Mouse (Mus musculus) frontal cortex, postnatal 25 days (tissue): Measurements from ENCODE around the gene Cel.

ENCODE experiments used
- DNase-seq, 2 experiments: peaks; one replicate each; pipeline ENCODE4 v3.0.0; 2022; ENCODE audit warnings: low spot score in 2 of 2

Gene Cel

GRCm38 (mm10) chr2:28537995-28538816 lies 25.0 kb downstream of the Cel start:
- no peak for DNase-seq

DNA sequence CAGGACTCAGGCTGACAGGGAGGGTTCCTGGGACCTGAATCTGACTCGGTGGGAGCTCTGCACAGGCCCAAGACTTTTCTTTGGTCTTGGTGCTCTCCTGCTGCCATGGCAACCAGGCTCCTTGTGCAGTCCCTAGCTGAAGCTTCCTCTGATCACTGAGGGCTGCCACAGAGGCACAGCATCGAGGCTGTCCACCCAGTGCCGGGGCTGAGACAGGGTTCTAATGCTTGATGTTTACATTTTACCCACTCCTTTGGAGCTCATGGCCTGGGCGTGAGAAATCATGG lies 25.6 kb downstream of the Cel start:
- DNase-seq, result no peak

DNA sequence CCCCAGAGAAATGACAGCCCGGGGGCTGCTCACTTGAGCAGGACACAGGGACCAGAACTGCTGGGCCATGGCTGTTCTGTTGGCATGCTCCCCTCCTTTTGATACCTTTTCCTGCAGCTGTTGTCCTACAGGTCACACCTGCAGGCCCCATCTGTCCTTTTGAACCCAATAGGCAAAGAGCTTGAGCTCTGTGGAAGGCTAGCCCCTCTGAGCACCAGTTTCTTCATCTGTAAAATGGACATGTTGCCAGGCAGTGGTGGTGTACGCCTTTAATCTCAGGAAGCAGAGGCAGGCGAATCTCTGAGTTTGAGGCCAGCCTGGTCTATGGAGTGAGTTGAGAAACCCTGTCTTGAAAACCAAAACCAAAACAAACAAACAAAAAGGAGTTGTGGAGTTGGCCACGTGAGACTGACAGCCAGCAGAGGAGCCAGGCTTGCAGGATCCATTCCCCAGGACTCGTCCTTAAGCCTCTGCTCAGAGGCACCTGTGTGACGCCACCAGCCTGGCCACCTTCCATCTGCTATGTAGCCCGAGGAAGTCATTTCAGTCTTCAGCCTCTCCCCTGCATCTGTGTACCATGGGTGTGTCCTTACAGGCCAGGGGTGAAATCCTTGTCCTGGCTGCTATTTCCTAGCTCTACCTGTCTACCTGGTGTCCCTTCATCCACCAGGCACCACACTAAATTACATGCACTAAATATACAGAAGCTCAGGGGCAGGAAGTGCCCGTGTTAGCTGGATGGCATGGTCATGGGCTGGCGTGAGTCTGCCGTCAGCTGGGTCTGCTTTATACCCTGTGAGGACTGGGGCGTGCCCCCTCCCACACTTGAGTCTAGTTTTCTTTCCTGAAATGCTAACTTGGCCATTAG lies 26.2 kb downstream of the Cel start:
- no peak for DNase-seq

- DNase-seq, result no peak
These were observed 27.0 kb downstream of the Cel start for GRCm38 (mm10) chr2:28536166-28536565.

GRCm38 (mm10) chr2:28535650-28536049 lies 27.6 kb downstream of the Cel start:
- DNase-seq, result no peak

DNA sequence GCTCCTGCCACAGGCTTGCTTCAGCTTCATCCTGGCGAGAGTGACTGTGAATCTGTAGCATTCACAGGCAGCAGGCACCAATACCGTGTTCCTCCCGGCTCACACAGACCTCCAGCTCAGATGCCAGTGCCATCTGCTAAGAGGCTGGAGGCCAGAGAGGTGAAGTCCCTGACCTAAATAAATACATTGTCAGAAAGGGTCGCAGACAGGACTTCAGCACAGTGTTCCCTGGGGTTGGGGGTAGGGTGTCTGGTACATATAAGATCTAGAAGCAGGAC lies 28.0 kb downstream of the Cel start:
- DNase-seq, result no peak

DNA sequence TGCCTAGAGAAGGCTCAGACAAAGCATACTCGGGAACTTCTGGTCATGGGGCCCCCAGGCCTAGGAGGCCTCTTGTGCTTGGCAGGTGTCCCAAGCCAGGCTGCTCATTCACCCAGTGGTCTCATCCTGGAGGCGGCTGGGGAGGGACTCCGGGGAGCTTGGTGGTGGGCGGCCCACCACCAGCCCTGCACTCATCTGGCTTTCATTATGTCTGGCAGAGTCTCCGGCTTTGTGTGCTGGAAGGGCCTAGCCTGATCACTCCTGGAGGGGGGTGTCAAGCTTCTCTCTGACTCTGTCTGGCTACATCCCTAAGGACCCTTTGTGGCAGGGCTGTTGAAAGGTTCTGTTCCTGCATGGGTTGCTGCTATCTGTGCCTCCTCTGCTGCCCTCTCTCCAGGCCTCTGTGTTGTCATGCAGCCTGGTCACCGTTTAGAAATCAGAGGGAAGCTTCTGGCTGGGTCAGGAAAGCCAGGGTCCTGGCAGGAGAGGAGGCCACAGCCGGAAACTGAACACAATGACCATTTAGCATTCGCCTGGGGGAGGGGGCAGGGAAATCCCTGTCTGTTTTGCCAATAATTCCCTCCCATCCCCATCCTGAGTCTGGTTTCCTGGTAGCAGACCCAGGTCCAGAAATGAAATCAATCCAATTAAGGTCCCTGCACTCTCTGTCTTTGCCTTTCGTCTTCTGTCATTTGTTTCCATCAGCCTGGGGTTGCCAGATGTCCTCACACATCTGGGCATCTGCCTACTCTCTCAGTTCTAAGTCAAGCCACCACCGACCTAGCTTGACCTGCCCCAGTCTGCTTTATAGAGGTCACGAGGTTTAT lies 28.6 kb downstream of the Cel start:
- no peak for DNase-seq

DNA sequence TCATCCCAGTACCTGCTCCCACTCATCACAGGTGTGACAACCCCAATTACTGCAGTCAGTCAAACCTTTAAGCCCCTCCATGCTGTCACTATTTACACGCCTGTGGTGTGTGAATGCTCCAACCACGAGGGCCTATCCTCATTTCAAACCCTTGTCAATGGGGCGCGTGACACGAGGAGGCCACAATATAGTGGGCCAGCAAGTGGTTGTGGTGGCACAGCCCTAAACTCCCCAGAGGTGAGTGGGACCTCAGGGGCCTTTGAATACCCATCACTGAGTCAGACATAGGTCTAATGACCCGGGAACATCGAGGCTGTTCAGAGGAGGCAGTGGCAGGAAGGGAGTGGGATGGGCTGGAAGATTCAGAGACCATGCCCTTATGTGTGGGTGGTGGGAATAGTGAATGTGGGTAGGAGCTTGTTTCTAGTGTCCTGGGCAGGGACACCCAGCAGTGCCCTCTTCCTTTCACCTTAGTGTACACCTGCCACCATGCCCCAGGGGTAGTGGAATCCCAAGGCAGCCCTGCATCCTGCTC lies 29.2 kb downstream of the Cel start:
- no peak for DNase-seq

DNA sequence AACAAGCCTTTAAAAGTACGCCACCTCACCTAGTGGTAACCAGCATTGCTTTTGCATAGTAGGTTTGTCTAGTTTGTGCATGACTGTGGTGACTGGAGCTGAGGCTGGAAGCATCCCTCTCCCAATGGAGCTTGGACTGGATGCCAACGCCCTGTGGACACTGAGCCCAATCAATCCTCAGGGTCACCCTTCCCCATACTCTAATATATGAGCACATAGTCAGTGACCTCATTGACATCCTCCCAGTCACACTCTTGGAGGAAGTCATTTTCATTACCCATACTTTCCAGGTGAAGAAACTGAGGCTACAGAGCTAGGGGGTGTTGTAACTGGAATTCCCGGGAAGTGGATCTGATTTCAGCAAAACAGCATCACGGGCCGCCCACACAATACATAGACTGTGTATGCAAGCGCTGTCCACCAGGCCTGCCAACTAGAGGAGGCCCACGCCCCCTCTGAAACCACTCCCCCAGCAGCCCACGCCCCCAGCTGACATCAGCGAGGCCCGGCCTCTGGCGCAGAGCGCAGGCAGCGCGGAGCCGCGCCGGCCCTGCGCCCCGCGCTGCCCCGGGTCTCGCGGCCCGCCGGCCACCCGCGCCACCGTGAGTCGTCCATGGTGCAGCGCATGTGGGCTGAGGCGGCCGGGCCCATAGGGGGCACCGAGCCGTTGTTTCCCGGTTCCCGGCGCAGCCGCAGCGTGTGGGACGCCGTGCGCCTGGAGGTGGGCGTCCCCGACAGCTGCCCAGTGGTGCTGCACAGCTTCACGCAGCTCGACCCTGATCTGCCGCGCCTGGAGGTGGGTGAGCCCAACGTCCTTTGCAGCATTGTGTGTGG lies 30.0 kb downstream of the Cel start:
- DNase-seq, result peak; percentile 58 to 79

DNA sequence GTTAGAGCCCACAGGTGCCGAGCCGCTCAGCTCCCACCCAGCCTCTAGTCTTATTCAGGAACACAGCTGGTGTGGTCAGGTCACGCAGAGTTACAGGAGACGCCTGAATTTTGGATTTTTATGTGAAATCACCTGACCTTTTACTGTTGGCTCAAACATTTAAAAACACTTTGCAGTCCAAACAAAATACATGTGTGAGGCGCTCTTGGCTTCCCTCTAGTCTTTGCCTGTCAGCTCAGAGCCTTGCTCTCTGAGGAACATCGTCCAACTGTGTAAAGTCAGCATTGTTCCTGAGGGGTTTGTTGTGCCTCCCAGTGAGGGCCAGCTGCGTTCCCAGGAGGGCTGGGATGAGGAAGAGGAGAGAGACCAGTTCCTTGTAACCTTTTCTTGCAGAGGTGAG lies 32.9 kb downstream of the Cel start:
- DNase-seq, result no peak

- DNase-seq, result no peak
These were observed 33.3 kb downstream of the Cel start for GRCm38 (mm10) chr2:28529856-28530255.

DNA sequence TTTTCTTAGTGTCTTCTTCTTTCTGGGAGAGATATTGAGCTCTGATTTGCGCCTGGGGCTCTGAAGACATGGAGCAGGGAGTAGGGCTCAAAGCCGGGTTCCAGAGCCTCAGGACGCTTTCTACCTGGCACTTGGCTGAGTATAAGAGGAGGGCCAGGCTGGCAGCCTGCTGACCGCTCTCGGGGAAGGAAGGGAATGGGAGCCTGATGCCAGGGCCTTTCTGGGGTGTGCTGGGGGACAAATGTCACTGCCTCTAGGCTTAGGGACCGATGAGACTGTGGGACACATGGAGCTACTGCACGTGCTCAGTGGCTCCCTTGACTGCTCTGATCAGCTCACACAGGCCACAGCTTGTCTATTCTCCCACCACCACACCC lies 34.9 kb downstream of the Cel start:
- DNase-seq, result no peak

DNA sequence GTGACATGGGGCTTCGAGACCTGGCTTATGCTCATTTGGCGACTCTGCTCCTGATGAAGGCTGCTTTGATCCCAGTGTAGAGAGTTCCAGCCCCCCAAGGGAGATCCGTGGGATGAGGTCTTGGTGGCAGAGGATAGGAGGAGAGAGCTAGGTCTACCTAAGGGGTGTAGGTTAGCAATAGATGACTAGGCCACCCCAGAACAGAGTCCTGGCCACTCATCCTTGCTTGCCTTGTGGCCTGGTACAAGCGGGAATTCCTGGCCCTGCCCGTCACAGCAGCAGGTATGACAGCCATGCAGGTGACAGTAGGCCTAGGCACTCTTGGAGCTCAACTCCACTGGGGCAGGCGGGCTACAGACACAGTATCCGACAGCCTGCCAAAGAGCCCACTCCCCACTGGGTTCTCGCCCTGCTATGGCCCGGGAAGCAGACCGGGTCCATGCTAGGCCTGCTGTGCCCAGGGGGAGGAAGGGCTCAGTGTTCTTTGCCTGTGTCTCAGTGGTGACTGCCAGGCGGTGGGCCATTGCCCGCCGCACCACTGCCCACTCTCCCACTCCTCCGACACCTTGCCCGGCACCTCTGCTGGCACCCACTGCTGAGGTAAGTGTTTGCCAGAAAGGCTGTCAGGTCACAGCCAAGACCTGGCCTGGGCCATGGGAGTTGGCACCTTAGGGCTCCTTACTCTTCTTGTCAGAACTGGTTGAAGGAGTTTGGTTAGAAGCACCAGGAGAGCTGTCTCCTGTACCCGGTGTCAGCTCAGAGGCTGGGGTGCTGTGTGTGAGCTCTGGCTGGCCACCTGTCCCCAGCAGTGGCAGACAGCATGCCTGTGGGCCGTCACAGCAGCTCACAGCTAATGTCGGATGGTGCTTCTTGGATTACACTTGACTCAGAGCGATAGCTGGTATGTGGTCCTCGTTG lies 35.5 kb downstream of the Cel start:
- DNase-seq, result no peak

GRCm38 (mm10) chr2:28525943-28526876 lies 37.0 kb downstream of the Cel start:
- DNase-seq, result no peak

- no peak for DNase-seq
These were observed 37.8 kb downstream of the Cel start for GRCm38 (mm10) chr2:28525219-28525942.

DNA sequence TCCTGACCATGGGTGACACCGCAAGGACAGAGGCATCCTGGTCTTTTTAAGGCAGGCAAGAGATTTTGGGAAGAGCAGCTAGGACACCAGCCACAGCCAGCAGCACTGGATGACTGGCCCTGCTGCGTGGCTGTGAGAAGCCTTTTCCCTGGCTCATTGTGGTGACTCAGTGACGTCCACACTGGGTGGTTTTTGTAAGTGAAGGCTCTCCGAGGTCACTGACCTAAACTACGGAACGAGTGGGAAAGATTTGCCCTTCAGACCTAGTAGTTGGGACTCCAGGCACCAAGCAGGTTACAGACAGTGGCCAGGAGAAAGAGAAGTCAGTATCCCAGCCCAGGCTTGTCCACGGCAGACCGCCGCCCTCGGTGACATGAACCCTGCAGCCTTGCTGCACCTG lies 38.8 kb downstream of the Cel start:
- no peak for DNase-seq

GRCm38 (mm10) chr2:28523643-28524117 lies 39.5 kb downstream of the Cel start:
- peak; percentile 64 to 82 for DNase-seq

DNA sequence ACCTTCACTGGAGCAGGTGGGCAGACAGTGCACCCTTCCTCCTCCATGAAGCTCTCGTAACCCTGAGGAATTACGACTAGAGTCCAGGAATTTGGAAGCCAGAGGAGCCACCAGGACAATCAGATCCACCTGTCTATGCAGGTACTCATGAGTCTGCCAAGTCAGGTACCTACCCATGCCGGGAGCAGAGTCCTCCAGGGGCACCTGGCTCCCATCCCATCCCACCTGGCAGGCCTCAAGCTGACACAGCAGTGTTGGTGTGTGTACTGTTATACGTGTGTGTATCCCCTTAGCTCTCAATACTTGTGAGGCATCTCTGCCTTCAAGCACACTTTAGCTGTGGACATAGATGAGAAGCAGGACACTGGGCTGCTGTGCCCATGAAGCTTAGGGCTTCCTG lies 41.0 kb downstream of the Cel start:
- DNase-seq, result no peak
